Mouse (Mus musculus): ENCODE data around the gene Atf6.

Gene Atf6

DNA sequence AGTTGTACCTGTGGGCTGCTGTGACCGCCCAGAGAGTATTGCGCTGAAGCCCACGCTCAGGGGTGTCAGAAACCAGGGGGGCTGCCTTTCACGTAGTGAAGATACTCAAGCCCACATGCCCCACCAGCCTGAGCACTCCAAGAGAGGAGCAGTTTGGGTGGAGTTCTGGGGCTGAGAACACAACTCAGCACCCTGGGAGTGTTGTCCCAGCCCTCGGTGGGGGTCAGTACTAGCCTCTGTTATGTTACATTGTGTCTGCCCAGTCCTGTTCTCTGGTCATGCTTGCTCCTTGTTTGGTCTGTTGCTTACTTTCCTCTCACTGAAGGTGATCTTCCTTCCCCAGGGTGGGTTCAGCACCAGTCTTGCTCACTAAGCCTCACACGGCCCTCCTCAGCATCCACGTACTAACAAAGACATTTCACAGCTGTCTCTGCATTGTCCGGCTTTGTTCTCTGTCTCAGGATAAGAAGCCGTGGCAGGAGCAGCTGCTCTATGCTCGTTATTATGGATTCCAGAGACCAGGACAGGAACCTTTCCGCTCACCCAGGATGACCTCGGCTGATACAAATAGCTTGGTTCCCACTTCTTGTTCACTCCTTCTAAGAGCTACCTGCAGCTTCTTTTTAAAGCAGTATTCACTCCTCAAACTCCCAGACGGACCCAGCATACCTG lies 209.8 kb downstream of the Atf6 start:
- no peak for DNase-seq (ENCODE audit: low read depth)

- no peak for DNase-seq (ENCODE audit: low read depth)
Measured at GRCm38 (mm10) chr1:170657228-170657521, 210.4 kb downstream of the Atf6 start.

DNA sequence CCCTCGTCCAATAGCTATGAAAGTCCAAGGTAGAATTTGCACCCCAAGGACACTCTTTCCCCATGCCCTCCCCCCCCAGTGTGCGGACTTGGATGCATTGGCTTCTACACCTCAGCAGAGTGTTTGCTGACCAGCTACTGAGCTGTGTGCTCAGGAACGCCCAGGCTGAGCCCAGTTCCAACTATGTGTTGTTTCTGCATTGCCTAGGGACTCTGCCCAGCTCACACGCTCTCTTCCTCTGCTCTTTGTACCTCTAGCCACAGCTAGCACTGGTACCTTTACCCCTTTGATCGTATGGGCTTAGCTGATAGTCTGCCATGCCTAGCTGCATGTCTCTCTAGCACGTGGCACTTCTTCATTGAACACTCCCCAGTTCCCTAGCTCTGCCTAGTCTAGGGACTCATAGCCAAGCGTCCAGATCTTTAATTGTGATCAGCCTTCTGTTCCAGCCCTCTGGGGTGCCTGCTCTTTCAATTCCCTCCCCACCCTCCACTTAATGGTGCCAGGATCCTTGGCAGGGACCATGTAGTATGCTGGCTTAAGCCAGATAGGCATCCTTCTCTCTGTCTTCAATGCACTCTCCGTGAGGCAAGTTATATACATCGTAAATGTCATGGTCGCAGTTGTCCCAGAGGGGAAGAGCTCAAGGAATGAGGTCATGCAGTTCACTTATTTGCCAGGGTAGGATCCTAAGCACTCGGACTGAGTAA lies 210.9 kb downstream of the Atf6 start:
- no peak for DNase-seq (ENCODE audit: low read depth)

DNA sequence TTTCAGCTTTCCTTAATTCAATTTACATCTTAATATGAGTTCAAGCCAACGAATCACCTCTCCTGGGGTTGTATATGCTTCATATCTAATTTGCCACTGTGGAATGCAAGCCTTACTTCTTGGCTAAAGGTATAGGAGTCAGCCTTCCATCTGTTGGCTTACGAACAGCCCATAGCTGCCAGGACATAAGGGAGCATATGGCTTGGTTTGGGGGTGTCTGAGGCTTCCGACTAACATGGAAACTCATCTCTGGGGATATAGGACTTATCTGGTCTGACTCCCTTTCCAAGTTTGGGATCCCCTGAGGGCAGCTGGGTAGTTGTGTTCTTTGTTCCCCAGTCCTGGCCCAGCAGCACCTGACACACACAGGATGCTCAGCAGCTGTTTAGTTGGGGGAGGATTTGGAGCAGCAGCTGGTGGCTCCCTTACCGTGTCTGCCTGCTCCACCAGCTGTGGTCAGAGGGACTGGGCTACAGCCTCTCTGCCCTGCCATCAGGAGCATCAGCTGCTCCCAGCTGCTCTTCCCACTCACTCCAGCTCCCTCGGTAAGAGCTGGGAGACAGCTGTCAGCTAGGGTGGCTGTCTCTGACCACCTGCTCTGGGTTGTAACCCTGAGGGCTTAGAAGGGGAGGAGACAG lies 212.2 kb downstream of the Atf6 start:
- no peak for DNase-seq (ENCODE audit: low read depth)
